Mouse (Mus musculus) gastrocnemius, adult 8-10 months (tissue): Measurements from ENCODE around the gene Prkab2. TPM values are rescaled to one million over a fixed set of nuclear protein-coding genes. Genes with fewer than 3 reads are reported as not detected.
A peak's percentile ranks its signal among the peaks of the same experiment; 100 is the strongest.

Source experiments
- DNase-seq, 2 experiments: peaks; one replicate each; pipeline ENCODE4 v3.0.0; 2022; ENCODE audit warnings: low spot score in 2 of 2
- total RNA-seq, 4 experiments: library from RNA; stranded (reverse); gene quantifications; 2 replicates each; pipeline ENCODE4 v1.2.4; 2022

The Prkab2 gene
- 100 to 1,000 TPM; 206 to 278 (median 246) TPM for total RNA-seq

DNA sequence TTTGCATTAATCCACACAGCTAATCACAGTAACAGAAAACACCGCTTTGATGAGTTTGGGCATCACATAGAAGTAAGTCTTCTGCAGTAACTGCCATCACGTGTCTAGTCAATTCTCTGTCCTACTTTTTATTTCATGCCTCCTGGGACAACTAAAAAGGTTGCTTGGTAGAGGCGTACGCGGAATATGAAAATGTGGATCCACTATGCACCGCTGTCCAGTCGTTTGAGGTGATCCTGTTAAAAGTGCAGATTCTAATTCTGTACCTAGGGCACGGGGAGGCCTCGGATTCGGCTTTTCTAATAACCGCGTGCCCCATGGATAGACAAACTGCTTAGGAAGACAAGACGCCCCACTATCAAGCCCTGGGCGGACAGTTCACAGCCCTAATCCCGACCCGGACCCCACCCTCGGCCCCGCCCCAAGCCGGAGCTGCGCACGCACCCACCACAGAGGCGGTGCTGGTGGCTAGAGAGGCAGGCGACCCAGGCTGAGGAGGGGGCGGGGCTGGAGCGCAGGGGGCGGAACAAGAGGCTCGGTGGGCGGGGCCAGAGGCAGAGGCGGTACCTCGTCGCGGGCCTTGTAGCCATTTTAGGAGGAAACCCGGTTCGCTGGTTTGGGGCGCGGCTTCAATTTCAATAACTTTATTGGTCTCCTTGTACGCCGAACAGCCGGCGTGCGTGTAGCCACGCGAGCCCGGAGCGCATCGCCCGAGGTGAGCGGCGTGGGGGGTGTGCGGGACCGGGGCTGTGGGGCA, at the start of gene Prkab2:
Prkab2 (plus strand) TSS at position 539 of the 757 bp plus-strand sequence.
- peak; percentile 99 for DNase-seq

DNA sequence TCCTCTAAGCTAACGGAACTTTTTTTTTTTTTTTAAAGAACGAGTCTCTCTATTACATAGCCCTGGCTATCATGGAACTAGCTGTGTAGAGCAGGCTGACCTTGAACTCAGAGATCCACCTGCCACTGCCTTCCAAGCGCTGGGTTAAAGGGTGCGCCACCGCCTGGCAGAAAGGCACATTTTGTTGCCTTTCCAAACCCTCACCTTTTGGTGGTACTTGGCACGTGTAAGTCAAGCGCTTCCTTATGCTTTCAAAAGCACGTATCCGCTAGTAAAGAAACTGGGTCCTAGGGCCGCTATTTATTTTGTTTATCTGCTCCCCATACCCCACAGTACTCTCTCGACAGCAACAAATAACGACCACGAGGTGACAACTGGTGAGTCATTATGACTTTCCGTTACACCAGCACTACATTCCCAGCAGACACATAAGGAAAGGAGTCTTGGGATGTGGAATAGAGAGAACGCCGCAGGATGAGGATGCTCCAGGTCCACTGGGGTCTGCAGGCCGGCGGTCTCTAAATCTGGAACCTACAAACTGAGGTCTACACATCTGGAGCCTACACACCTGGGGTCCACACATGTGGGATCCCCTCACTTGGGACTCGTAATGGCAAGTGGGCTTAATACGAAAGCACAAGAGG, 48.7 kb upstream of the Prkab2 start:
- DNase-seq: no peak

DNA sequence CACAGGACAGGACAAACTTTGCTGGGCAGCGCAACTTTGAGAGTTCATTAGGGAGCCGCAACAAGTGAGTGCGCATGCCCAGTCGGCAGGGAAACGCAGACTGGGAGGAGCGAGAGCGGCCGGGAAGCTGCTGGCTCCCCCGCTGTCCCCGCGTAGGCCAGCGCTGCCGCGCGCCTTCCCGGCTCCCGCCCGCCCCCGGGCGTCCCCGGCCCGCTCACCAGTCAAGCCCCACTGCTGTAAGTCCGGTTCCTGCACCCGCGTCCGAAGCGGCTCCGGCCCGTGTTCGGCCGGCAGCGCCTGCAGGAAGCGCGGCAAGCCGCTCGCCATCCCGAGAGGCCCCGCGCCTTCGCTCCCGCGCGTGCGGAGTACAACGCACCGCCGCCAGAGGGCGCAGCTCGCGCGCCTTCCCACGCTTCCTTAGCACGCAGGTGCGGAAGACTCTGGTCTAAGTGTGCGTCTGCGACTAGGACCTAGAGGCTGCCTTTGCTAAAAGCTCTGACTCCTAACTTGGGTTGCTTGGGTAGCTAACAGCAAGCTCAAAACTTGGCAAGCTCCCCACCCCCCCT, 48.1 kb upstream of the Prkab2 start, which contains the start of gene Chd1l:
Chd1l (minus strand) TSS at position 359 of the 566 bp plus-strand sequence.
- peak; percentile 82 to 86 for DNase-seq

DNA sequence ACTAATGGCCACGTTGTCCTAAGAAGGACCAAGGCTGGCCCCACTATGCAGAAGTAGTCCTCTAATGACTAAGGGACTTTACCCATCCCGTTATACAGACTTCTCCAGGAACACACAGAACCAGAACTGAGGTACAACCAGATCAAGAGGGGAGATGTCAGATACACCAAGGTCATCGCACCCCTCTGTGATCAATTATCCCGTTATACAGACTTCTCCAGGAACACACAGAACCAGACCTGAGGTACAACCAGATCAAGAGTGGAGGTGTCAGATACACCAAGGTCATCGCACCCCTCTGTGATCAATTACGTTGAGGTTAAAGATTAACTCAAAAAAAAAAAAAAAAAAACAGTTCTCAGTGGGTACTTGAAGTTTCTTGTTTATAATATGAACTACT, 47.0 kb upstream of the Prkab2 start:
- DNase-seq: no peak

DNA sequence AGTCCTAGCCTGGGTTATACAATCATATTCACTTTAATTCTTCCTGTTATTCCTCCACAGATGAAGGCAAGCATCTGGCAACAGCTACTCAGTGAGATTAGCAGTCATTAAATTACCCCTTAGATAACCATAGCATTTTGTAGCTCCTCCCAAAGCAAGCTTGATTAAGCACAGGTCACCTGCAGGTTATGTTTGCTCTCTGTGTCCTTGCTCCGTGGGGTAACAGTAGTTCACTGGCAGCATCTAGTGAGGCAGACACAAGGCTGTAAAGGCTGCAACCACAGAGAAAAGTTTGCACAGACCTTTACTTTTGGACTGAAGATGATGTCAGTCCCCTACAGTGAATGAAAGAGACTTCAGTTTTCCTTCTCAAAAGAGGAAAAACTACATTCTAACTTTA, 42.8 kb upstream of the Prkab2 start:
- no peak for DNase-seq

DNA sequence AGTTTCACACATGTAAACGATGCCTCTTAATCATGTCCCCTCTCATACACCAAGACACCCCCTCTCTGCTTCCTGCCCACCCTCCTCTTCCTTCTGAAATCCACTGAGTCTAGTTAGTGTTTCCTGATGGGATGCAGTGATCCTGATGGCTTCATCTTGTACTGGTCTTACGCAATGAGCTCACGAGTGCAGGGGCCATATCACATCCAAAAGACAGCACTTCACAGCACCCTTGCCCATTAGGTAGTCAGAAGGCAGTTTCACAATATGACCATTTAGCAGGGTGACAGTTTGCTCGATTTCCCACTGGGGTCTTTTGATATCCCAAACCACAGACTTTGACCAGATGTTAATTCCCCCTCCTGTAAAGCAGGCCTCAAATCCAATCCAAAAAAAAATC, 42.1 kb upstream of the Prkab2 start:
- DNase-seq: no peak

DNA sequence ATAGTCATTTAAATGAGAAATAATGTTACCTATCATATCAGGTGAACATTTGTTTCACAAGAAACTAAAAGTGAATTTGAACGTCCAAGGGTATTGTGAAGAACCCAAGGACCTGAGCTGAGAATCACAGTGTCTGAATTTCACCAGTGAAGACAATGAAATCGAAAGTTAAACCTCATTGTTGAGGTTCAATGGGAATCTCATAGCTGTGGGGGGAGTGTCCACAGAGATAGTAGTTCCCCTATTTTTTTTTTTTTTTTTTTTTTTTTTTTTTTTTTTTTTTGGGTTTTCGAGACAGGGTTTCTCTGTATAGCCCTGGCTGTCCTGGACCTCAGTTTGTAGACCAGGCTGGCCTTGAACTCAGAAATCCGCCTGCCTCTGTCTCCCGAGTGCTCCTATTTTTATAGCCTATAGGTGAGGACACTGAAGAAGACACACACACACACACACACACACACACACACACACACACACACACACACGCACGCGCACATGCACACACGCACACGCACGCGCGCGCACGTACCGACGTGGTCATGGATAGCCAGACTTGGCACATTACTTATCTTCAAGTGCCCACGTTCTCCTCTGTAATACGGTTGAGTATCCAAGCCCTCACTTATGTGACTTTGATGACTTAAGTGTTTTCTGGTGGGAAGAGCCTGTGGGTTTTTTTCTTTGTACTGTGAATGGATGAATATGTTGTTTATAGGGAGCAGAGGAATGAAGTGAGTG, 40.7 kb upstream of the Prkab2 start:
- DNase-seq: no peak

DNA sequence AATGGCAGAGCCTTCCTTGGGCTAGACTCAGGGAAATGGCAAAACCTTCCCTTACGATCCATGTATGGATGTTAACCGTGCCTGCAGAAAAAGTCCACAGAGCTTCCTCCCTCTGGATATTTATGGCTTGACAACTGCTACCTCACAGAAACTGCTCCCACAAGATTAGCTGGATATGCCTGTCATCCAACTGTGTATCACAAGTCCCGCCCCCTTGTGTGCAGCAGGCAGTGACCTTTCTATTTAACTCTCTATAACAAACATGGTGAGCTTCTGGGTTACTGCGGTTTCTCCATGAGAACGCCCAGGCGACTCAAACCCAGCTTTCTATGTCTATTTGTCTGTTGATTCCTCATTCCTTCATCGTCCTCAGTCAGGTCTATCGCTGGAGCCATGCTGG, 40.1 kb upstream of the Prkab2 start:
- no peak for DNase-seq

DNA sequence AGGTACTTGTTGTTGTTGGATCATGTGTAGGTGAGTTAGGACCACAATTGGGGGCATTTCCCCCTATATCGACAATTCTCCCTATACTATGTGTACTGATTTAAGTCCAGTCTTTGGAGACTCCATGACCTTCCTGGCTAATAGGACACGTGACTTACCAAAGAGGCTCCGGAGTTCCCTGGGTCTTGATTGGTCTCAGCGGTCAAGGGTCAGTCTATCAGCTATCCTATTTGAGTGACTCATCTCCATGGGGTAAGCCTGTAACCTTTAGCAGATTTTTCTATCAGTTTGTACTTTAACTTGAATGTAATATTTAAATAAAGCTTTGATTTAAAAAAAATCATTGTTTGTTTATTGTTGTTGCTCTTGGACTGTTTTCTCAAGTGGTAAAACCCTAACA, 37.3 kb upstream of the Prkab2 start:
- DNase-seq: no peak

DNA sequence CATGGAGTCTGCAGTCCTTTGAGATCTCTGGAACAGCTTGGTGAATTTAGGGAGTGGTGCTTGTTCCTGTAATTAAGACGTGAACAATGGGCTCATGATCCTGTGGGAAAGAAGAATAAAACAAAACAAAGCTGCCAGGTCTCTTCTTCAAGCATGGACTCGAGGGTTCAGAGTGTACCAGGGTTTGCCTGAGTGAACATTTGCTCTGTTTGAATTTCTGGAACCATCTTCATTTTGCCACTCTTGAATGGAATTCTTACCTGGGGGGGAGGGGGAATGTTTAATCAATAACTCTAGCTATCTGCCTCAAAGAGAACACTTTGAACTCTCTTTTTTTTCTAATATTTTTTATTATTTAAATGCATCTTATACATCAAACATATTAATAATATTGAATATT, 33.4 kb upstream of the Prkab2 start:
- no peak for DNase-seq

DNA sequence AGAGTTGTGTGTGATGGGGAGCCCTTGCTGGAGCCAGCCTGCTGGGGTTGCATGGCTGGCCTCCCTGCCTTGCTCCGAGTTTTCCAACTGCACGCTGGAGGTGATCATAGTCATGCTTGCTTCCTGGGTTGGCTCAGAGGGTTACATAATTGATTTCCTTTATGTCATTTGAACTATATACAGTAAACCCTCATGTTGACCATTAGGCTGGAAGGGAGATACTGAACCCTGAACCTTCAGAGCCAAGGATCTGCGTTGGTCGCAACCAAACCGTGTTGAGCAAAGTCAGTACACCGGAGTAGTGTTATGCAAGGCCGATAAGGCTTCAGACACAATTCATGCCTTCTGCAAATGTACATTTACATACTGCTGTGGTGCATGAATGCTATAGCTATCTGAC, 30.1 kb upstream of the Prkab2 start:
- DNase-seq: no peak

DNA sequence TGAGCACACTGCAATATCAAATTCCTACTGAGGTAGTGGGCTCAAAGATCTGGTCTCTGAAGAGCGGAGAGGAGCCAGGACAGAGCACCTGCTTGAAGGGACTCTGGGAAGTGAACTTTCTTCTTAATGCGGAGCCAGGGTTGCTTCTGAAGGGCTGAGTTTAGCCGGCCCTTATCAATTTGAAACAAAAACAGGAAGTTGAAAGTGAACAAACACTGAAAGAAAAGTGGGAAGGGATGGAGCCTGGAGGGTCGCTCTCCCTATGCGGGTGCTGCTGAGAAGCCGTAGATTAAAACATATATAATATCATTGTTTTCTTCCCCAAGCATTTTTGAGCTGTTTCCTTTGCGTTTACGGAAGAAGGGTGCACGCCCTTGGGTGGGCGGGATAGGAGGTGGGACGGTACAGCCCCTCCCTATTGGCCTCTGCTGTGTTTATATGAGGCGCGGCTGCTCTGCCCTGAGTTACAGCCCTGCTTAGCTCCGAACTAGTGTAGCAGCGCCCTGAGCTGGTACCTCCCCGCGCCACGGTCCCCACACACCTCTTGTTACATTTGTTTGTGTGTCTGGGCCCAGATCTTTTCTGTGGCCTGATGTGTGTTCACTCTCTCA, 29.5 kb upstream of the Prkab2 start, which contains the start of gene Fmo5:
Fmo5 (plus strand) TSS at position 414 of the 611 bp plus-strand sequence.
- peak; percentile 59 to 65 for DNase-seq

DNA sequence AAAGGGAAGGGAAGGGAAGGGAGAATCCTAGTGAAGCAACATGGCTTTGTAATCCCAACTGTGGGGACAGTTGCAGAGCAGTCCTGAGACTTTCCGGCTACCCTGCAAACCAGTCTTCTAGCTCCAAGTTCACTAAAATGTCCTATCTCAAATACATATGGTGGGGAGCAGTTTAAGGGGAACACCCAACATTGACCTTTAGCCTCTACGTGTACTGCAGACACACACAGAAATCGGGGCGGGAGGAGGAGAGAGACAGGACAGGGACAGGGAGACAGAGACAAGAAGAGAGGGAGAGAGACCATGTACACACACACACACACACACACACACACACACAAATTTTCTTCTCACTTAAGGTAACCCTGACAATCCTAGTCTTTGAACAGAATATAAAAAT, 28.1 kb upstream of the Prkab2 start:
- no peak for DNase-seq

DNA sequence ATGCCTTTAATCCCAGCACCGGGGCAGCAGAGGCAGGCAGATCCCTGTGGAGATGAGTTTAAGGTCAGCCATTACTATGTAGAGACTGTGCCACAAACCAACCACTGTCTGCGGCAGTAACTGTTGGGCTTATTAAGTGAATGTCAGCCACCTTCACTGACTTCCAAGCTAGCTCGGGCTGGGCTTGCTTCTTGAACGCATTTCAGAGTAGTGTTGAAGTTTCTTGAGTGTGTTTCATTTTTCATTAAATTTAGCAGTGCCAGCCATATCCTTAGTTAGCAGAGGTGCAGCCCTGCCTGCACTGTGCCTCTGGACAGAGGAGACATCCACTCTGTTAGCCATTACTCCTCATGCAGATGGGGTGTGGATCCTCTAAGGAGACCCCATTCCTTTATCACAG, 27.2 kb upstream of the Prkab2 start:
- no peak for DNase-seq

DNA sequence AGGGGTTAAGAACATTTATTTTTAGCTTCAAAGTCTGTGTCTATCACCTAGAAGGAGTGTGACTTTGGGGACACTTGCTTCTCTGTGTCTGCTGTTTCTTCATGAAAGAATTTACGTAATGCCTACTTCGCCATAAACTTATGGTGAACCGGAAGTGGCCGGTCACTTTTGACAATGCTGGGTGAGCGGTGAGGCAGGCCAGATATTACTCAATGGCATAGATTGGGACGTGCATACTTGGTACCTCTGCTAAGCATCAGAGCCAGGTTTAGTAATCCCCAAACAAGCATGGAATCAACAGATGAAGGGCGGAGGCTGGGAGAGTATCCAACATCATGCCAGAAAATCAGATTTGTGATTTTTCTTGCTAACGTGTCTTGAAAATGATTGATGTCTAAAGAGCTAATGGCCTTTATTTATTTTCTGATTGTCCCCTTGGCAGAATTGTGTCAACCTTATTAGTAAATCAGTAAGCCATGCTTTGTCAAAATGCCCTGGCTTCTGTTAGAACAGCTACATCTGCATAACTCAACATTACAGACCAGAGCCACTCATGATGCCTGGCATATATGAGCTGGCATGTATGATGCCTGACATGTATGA, 26.6 kb upstream of the Prkab2 start:
- no peak for DNase-seq

DNA sequence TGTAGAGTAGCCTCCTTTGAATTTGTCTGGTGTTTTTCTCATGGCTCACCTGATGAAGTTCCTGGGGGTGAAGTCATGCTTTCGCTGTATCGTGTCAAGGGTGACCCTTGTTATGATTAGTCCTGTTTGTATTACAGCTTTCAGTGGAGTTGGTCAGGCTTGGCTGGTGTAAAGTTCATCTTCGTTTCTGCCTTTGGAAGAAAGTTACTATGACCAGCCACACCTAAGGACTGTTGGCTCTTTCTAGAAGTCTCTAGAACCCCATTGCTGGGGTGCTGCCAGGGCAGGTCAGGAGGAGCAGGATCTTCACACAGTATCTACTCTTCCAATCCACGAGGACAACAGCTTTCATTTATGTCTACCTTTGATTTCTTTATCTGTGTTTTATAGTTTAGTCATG, 24.5 kb upstream of the Prkab2 start:
- no peak for DNase-seq

DNA sequence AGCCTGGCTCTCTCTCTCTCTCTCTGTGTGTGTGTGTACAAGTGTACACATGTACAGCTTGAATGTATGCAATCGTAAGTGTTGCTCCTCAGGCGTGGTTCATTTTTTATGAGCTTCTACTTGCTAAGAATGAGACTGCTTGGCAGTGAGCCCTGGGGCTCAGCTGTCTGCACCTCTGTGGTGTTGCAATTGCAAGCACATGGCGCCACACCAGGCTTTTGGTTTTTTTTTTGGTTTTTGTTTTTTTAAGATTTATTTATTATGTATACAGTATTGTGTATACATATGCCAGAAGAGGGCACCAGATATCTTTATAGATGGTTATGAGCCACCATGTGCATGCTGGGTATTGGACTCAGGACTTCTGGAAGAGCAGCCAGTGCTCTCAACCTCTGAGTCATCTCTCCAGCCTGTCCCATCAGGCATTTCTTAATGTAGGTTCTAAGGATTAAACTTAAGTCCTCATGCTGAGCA, 23.7 kb upstream of the Prkab2 start:
- DNase-seq: peak in 1 of 2 experiments; percentile 67

DNA sequence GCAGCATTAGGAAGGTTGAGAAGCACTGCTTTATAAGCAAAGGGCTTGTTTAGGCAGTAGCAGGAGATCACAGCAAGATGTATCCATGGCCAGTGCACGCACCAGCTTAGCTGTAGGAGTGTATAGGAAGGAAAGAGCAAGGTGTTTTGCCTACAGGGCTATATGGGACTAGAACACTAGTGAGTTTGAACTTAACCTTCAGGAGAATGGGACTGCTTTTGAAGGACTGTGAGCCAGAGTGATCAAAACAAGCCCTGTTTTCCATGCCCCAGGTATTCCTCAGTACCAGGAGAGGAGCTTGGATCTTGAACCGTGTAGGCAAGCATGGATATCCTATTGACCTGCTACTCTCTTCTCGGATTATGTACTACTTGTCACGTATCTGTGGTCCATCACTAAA, 16.6 kb upstream of the Prkab2 start:
- no peak for DNase-seq

DNA sequence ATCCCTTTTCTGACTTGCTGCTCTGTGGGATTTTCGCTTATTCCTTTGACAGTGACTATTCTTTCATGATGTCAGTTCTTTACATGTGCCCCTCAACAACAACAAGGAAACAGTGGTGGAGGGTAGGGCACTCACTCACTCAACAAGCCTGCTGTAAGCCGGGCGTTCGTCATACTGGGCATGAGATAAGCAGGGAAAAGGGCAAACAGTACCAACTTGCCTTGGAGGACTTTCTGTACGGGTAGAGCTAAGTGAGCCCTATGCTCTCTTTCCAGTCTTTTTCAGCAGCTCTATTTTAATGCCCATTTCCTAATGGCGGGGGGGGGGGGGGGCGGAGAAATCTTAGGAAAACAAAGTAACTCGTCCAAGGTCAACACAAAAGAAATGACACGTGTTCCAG, 16.0 kb upstream of the Prkab2 start:
- no peak for DNase-seq

DNA sequence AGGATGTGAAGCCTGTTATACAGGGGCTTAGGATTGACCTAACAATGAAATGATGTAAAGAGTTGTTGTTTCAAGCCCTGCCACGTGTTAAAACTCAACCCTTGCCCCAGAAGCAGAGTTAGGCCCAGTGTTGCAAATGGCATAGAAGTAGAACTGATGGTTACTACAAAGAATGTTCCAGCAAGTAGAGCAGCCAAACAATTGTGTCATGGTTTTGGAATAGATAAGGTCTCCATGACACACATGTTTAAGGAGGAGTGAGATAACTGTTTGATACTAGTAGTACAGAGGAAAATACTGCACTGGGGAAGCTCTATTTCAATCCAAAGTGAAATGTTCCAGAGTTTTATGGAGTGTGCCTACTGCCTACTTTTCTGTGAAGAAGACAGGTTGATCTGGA, 9.5 kb upstream of the Prkab2 start:
- no peak for DNase-seq

DNA sequence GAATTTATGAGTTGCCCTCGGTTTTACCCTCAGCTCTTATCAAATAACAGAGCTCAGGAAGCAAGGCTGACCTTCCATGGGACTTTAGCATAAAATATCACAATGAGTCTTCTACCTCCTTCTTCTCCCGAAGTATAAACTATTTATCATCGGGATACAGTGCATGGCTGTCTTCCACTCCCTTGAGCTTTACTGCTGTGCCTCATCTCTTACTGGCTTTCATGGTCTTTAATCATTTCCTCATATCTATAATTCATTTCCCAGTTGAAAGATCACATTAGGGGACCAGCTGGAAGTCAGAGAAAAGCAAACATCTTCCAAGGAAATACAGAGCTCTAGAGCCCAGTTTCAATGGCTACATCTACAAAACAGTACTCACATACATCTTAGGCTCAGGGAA, 9.0 kb upstream of the Prkab2 start:
- DNase-seq: no peak
